Mouse (Mus musculus) ES-Bruce4 (cell line): ENCODE measurements around the gene Tmem60.

Experiments
- CTCF ChIP-seq: IDR thresholded peaks from one replicate; pipeline ENCODE4 v1.8.1; 2011; ENCODE audit warnings: low read depth, low read length
- EP300 ChIP-seq: IDR thresholded peaks from 2 replicates; pipeline ENCODE4 v1.6.1; 2011; ENCODE audit warnings: low read depth, low read length; ENCODE audit not compliant: insufficient read depth
- POLR2A ChIP-seq: IDR thresholded peaks from one replicate; pipeline ENCODE4 v1.8.1; 2011; ENCODE audit warnings: low read length; ENCODE audit not compliant: insufficient read depth

DNA sequence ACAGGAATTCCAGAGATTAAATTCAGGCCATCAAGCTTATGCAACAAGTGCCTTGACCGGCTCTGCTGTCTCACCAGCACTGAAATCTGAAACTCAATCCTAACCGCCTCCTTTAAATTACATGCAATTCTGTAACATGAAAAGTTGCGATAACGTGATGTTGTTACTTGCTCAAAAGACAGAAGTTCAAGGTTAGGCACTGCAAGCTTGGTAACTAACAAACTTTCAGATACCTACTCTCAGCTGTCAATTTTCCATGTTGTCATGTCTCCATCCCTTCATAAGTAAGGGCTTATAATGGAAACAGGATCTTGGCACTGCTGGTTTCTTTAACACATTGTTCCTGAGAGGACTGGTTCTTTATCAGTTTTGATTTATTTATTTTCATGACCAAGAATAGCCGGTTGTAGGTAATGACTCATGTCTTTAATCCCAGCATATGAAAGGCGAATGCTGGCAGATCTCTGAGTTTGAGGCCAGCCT lies 47.7 kb downstream of the Tmem60 start:
- TF ChIP-seq CTCF: no peak
- TF ChIP-seq POLR2A: no peak
- TF ChIP-seq EP300: no peak
